Mouse (Mus musculus): Measurements from ENCODE around the gene Cd180. TPM values are rescaled to one million over a fixed set of nuclear protein-coding genes. Genes with fewer than 3 reads are reported as not detected.
"Not testable (repeated sequence)": the region's sequence is repeated elsewhere in the genome, so short reads cannot be mapped to it uniquely, and the experiment has no call there.

Gene Cd180
- total RNA-seq, 2 experiments from 2014 or later, result 0.20 to 0.45 TPM

DNA sequence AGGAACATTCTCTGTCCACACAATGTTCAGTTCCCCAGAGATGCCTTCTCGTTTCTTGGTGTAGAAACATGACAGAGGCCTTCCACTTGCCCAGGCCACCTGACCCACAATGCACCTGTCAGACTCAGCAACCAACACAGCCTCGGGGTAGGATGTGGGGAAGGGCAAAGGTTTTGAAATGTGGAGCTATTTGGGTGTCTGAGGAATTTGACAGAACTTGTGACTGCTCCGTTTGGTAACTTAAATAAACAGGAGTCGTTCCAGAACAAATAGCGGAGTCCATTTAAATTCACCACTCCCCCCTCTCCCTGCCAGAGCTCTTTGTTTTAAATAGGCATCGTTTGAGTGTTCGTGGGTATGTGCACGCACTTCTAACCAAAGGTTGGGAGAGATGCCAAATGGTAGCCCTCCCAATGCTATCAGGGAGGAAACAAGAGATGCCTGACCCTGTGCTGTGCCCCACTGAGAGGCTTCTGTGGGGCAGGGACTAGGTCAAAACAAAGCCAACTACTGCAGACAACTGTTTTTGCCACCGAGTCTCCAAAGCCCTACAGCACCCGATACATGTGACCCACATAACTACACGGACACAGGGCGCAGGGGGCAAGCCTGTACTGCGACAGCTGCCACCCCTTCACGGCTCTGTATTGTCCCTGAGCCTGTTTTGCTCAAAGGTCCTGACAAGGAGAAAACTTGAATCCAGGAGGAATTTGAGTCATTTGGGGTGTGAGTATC is 23.7 kb upstream of the Cd180 start:
- intact Hi-C loops (cut with DNase I; ENCODE audit: low total_unique reads), result loop anchor here (10.0 kb wide), 1 partner anchor 445 kb away; no protein-coding TSS in a partner anchor
- no peak for DNase-seq

DNA sequence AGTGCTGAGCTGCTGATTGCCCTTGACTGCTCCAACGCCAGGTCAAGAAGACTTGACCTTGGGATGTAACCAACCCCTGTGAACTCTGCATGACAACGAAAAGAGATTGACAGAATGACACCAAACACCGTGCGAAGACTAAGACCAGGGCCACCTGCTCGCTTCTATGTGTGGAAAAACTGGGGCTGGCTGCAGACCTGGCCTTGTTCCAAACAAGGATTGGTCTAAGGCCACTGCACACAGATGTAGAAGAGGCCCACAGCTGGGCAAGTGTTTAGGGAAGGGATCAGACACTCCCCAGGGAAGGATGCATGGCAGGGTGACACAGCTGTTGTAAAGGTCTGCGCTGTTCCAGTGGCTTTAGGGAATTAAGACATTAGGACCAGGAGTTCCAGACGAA is 22.9 kb upstream of the Cd180 start:
- intact Hi-C loops (cut with DNase I; ENCODE audit: low total_unique reads), result loop anchor here (10.0 kb wide), 1 partner anchor 444 kb away; no protein-coding TSS in a partner anchor
- no peak for DNase-seq

DNA sequence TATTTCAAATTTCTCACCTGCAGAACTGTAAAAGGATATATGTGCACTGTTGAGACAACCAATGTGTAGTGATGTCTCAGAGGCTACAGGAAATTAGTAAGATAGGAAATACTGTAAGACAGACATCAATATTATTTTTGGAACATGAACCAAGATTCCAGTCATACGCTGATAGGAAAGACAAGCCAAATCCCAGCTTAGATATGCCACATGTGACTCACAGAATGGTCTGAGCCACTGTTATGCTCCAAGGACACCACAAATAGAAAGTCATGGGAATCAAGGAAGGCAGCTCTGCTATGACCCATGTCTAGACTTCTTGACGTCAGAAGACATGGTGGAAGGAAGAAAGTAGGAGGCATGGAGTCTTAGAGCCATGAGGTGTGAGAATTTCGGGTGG is 19.3 kb upstream of the Cd180 start:
- intact Hi-C loops (cut with DNase I; ENCODE audit: low total_unique reads), result loop anchor here (10.0 kb wide), 1 partner anchor 441 kb away; no protein-coding TSS in a partner anchor

DNA sequence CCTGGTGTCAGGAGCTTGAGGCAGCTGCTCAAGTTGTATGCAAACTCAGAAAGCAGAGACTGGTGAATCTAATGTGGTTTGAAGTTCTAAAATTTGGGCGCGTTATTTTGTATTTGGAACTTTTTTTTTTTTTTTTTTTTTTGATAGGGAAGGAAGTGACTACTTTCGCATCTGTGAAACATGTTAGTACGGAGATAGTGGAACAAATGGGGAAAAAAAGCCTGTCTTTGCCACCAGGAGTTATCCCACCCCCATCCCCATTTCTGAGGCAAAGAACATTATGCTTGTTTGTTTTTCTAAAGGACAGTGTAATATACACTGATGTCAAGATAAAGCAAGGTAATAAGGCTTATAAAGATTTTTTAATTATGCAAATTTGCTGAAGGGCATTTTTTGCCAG is 15.8 kb upstream of the Cd180 start:
- intact Hi-C loops (cut with DNase I; ENCODE audit: low total_unique reads), result loop anchor here (2.0 to 10.0 kb wide), 2 partner anchors 67 to 437 kb away; no protein-coding TSS in a partner anchor
- not testable (repeated sequence) for DNase-seq

More for the DNA sequence above, 19.3 kb upstream of the Cd180 start:
- DNase-seq, result no peak

DNA sequence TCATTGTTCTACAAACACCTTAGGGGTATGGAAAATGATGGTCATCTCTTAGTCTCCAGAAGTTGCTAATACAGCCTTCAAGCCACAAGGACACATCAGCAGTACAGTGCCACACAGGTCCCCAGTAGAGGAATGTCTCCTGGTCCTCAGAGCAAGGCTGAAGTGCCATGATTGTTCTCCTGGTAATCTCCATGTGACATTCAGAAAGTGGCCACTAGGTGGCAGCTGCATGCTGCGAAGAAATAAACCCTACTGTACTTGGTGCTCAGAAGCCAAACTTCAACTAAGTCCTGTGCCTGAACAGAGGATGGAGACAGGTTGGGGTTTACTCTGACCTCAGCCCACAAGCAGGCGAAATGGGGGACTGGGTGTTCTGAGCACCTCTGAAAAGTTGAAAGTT is 14.9 kb upstream of the Cd180 start:
- intact Hi-C loops (cut with DNase I; ENCODE audit: low total_unique reads), result loop anchor here (2.0 to 10.0 kb wide), 2 partner anchors 66 to 436 kb away; no protein-coding TSS in a partner anchor
- peak; percentile 62 for DNase-seq

DNA sequence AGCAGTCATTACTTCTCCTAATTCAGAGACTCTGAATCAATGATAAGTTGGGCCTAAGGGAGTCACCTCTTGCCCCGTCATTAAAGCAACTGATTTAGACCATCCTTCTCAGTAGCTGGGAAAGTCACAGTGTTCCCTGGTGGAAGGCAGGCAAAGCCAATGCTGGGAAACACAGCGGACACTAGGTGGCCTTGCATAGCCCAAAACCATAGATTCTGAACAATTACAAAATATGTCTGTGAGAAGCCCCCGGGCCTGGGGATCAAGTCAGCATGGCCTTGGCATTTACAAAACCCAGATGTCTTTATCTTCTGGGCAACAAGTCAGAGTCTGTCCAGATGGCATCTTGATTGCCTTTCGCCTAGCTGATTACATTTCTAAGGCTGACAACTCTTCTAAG is 8.5 kb upstream of the Cd180 start:
- no peak for DNase-seq
- intact Hi-C loops (cut with DNase I; ENCODE audit: low total_unique reads), result no loop called here

DNA sequence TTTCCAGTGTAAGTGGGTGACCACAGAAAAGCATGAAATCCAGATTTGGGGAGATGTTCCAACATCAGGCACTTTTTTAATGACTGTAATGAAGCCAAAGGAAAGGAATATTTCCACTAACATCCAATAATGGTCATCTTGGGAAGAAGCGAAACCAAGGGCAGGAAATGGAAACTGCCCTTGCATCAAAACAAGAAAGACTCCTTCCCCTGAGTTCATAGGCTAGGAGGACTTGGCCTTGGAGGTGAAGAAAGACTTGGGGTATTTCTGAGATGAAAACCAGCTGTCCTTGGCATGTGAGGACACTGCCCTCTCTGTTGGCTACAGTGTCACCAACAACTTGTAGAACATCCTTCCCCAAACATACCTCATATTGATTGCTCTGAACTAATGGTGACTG is 5.2 kb upstream of the Cd180 start:
- no peak for DNase-seq
- intact Hi-C loops (cut with DNase I; ENCODE audit: low total_unique reads), result no loop called here

DNA sequence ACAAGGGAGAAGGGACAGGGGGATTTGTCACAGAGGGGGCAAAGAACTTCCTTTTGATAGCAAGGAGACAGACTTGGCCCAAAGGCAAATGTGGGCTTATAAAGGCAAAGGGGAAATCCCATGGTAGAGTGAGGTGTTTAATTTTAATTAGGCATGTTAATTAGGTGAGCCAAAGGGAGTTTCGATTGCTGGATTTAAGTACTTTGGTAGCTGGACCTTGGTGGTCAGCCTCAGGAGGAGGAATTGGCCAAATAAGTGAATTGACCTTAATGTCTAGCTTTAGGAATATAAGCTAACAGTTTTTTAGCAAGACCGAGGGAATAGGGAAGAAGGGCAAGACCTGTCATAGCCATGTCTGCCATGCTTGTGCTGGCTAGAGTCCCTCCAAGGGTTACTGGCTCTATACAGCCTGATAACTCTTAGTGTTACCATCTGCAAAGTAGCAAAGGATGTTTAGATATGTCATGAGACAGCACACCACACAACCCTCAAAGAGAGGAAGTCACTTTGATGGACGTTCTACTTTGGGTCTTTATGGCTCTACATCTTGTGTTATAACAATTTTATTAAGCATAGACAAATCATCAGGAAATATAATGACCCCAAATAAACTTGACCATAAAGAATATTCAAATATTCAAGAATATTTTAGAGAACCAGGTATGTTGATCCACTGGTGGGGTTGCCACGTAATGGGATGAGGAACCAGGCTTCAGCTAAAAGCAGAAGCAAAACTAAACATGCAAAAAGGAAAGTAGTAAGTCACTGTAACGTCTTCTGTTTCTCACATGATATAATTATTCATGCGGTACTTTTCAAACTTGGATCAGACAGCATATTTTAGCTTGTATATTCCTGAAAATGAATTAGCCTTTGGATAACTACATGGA is 3.9 kb upstream of the Cd180 start:
- intact Hi-C loops (cut with DNase I; ENCODE audit: low total_unique reads), result no loop called here
- DNase-seq, result no peak

DNA sequence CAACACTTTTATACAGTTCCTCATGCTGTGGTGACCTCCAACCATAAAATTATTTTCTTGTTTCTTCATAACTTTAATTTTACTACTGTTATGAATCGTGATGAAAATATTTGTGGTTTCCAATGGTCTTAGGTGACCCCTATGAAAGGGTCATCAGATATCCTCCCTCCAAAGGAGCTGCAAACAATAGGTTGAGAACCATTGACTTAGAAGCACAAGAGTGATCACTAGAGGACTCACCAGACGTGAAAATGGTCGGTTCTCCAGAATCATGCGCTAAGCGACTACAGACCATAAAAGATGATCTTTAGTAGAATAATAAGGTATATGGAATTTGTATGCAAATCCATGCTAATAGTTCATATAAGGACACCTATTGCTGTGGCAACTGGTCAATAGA is 3.2 kb upstream of the Cd180 start:
- intact Hi-C loops (cut with DNase I; ENCODE audit: low total_unique reads), result no loop called here
- no peak for DNase-seq

DNA sequence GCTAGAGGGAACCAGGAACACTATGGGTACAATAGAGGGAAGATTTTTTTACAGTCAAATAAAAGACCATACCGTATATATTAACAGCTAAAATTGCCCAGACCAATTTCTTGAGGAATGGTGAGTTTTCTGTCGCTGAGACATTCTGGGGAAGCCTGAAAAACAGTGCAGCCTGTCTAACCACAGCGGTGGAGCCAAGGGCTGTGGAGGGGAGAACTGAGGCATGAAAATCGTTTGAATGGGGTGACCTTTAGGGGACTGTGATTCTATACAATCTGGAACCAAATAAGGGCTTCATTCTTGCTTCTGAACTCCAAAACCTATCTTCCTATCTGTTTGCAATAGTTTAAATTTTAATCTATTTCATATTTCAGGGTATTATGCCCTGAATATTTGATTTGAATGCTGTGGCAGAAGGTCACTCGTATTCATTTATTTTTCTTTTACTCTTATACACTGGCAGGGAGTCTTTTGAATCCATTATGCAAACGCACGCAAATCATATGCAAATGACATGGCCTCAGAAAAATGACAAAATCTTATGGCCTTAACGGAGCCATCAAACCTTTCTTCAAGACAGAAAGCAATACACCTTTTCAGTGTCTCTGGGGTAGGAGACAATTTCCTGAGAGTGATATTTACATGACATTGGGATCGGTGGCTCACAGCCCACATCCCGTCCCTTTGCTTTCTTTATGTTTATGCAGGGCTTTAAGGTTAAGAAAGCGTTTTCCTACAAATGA is 1.8 kb upstream of the Cd180 start:
- intact Hi-C loops (cut with DNase I; ENCODE audit: low total_unique reads), result no loop called here
- no peak for DNase-seq

DNA sequence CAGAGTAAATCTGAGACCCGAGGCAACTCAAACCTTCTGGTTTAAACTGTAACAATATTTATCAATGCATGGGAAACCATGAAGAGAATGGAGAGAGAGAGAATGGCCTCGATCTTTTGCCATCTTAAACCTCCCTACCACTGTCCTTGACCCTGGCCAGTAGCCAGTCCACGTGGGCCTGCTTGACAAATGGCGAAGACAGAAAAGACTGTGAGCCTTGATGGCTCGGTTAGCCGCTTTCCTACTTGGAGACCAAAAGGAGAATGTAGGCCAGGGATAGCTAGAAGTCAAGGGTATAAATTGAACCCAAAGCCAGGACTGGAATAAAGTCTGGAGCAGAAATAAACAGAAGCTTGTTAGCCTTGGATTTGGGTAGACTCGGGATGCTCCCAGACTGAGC is 796 bp downstream of the Cd180 start:
- no peak for DNase-seq
- intact Hi-C loops (cut with DNase I; ENCODE audit: low total_unique reads), result no loop called here

DNA sequence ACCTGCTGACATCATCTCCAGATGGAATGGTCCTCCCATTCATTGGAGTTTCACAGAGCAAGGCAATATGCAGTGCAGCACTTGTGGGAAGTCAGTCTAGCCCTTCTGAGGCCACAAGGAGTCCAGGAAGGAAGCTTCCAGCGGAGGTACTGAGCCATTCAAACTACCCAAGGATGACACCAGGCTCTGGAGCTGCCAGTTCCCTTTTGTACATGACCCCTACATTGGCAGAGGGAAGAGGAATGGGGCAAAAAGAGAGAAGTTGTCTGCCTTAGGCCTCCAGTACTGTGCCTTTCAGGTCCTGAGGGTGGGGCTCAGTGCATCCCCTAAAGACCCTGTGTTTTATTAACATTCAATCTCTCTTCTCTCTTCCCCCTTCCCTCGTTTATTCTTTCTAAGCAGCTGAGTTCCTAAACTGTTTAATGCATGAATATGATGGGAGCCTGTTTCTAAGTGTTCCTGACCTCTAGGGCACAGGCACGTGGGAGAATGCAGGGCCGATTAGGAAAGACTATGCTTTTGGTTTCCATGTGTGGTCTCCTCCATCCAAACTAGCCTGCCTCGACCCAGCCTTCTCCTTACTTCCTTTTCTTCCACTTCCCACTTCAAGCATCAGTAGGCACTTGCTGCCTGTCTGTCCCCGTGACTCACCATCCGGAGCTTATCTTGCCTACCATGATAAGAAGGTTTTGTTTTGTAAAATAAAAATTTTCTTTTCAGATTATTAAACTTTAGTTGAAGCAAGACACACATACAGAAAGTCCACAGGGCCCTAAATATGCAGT is 2.0 kb downstream of the Cd180 start:
- intact Hi-C loops (cut with DNase I; ENCODE audit: low total_unique reads), result no loop called here
- no peak for DNase-seq

DNA sequence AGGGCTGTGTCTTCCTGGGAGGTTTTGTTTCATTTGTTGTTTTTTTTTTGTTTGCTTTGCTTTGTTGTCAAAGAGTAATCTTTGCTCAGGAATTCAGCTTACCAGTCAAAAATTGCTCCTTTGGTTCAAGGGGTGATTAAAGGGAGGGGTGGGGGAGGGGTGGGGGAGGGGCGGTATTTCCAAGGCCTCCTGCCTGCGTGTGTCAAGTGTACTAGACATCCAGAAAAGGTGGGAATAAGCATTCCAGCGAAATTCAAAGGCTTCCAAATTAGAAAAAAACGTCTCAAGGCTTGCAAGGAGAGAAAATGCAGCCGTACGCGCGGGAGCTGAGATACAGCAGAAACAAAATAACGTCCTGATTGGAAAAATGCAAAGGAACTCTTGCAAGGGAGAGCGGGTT is 5.0 kb downstream of the Cd180 start:
- DNase-seq, result no peak
- intact Hi-C loops (cut with DNase I; ENCODE audit: low total_unique reads), result no loop called here

DNA sequence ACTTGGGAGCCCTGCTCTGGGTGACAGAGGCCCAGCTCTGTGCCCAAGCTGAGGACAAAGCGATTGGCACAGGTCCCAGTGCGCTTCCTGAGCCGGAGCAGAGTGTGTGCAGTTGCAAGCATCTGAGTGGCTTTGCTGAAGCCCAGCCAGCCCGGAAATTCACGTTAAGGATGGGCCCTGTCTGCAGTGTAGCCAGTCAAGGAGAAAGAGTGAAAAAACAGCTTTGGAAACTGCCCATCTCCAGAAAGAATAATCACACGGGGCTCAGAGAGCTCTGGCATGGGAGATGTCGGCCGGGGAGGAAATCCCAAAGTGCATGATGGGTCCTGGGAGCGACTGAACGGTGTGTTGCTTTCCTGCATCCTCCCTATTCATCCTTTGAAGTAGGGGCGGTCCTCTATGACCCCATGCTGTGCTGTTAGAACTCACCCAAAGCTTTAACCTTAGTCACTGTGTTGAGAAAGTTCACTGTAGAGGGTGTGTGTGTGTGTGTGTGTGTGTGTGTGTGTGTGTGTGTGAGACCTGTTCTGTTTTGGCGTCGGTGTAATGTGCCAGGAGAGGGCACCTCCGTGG is 5.5 kb downstream of the Cd180 start:
- intact Hi-C loops (cut with DNase I; ENCODE audit: low total_unique reads), result no loop called here
- DNase-seq, result peak; percentile 56

DNA sequence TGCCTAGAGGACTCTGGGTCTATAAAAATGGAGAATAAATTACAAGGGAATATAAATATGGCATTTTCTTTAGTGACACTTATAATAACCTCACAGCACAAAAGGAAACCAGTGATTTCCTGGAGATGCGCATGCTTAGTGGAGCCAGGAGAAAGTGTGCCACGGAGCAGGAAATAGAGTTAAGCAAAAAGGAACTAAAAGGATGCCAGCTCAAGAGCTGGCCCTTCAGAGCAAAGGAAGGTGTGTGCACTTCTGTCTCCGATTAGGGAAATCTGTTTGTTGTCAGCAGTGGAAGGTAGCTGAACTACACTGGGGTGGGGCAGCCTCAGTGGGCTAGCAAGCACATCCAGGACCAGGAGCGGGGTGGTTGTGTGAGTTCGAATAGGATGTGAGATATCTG is 6.8 kb downstream of the Cd180 start:
- intact Hi-C loops (cut with DNase I; ENCODE audit: low total_unique reads), result no loop called here
- DNase-seq, result no peak

DNA sequence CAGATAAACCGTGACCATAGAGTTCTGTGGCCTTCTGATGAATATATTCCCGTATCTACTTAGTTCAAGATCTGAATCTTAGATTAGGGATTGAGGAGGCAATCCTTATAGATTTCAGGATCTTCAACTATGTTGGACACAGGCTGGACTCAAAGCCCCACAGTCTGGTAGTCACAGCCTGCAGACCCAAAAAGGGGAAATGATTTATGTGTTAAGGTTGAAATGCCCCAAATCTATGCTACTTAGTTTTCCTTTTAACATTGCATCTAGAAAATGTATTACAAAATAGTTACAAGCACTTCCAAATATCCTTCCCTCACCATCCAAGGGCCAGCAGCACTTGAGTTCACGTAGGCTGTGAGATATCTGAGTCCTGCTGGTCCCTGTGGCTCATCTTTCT is 7.4 kb downstream of the Cd180 start:
- DNase-seq, result no peak
- intact Hi-C loops (cut with DNase I; ENCODE audit: low total_unique reads), result no loop called here

DNA sequence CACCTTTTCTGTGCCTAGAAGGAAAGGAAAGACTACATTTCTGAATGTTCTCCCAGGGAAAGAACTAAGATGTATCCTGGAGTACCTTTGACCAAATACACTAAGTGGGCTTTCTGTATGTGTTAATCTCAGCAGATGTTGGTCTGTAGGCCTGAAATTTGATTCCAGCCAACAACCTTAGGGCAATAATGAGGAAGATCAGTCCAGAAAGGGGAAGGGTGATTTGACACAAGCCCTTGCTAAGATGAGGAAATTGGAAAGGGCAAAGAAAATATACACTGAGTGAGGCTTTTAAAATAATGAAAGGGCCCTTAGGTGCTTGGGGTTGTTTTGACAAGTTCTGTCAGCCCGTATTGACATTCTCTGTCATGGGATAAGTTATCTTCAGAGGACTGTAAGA is 23.6 kb downstream of the Cd180 start:
- intact Hi-C loops (cut with DNase I; ENCODE audit: low total_unique reads), result no loop called here
- DNase-seq, result no peak

DNA sequence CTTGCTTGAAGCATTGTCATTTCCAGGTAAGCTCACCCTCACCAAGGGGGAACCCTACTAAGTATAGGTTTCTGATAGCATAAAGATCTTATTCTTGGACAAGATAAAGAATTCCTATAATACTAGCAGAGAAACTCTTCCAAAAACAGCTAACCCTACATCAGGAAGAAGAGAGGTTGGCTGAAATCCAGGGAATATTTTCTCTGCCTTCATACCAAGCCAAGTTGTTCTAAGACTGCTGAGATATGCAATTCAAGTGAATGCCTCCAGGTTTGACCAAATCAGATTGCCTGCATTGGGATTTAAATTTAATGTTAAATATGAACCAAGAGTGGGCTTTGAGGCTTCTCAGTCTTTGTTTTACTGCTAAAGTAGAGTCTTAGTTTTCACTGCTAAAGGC is 32.1 kb downstream of the Cd180 start:
- no peak for DNase-seq
- intact Hi-C loops (cut with DNase I; ENCODE audit: low total_unique reads), result no loop called here

DNA sequence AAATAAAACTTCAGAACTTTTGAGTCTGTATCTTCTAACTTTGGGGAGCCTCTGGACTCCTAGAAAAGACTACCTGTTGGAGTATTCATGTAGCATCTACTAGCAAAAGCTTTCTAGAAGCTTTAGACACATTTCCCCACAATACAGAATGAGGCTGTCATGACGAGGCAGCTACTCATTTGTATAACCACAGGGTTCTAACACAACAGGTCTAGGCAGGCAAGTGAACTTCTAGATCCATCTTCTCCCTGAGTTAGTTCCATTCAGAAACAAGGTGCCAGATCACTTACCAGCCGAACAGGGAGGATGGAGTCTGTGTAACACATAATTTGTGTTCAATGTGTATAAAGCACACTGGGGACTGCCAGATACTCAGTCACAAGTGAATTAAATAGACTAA is 32.5 kb downstream of the Cd180 start:
- intact Hi-C loops (cut with DNase I; ENCODE audit: low total_unique reads), result no loop called here
- no peak for DNase-seq

Measured in gastrocnemius, postnatal 14 days (tissue).